Mouse (Mus musculus) hindbrain, embryonic 16.5 days (tissue): ENCODE data around the gene Slc16a13. TPM values are rescaled to one million over a fixed set of nuclear protein-coding genes. Genes with fewer than 3 reads are reported as not detected.

Experiments
- ATAC-seq: fragments of 200-750 bp; cut with Nextera tagmentation; 2 replicates; pipeline ENCODE4 v1.8.0; 2017; ENCODE audit warnings: moderate TSS enrichment, moderate library complexity
- H3K27ac ChIP-seq: fragments of 300-500 bp; sonication (generic); 2 replicates; pipeline ENCODE4 v1.5.1; 2014; ENCODE audit warnings: low read depth, mild to moderate bottlenecking, control low read depth, low read length, moderate library complexity
- H3K27me3 ChIP-seq: fragments of 300-500 bp; sonication (generic); replicated peaks from 2 replicates; pipeline ENCODE4 v1.6.1; 2014; ENCODE audit warnings: low read length; ENCODE audit not compliant: control insufficient read depth, insufficient read depth
- H3K36me3 ChIP-seq: fragments of 300-500 bp; sonication (generic); 2 replicates; pipeline ENCODE4 v1.6.1; 2014; ENCODE audit warnings: mild to moderate bottlenecking, low read length, moderate library complexity, mixed read lengths; ENCODE audit not compliant: control insufficient read depth, insufficient read depth
- H3K4me1 ChIP-seq: fragments of 300-500 bp; sonication (generic); 2 replicates; pipeline ENCODE4 v1.6.1; 2014; ENCODE audit warnings: low read depth, low read length; ENCODE audit not compliant: control insufficient read depth, insufficient read depth
- H3K4me2 ChIP-seq: fragments of 300-500 bp; sonication (generic); 2 replicates; pipeline ENCODE4 v1.6.1; 2014; ENCODE audit warnings: mild to moderate bottlenecking, low read length, control low read depth, moderate library complexity
- H3K4me3 ChIP-seq: fragments of 300-500 bp; sonication (generic); 2 replicates; pipeline ENCODE4 v1.5.1; 2014; ENCODE audit warnings: mild to moderate bottlenecking, low read length, control low read depth, moderate library complexity
- H3K9ac ChIP-seq: fragments of 300-500 bp; sonication (generic); 2 replicates; pipeline ENCODE4 v1.6.1; 2014; ENCODE audit warnings: low read depth, mild to moderate bottlenecking, control low read depth, low read length, moderate library complexity
- H3K9me3 ChIP-seq: fragments of 300-500 bp; sonication (generic); 2 replicates; pipeline ENCODE4 v1.6.1; 2014; ENCODE audit warnings: mild to moderate bottlenecking, low read length, moderate library complexity; ENCODE audit not compliant: control insufficient read depth
- WGBS: fragments of 180-500 bp; shearing (Covaris S2); extraction: QIAGEN DNeasy Blood & Tissue Kit; methylation state at CpG from one replicate; pipeline ENCODE4 v1.1.7; 2014; 5-methylcytosine and 5-hydroxymethylcytosine counted together
- polyA plus RNA-seq: library from polyadenylated mRNA; unstranded; fragments of >200 nt; fragmentation: Nextera tagmentation; extraction: Ambion mirVana; gene quantifications from 2 replicates; pipeline ENCODE4 v1.2.1, GENCODE M21; 2015

The Slc16a13 gene
- polyA plus RNA-seq, 1 experiment from 2014 or later, result 11.9 TPM

DNA sequence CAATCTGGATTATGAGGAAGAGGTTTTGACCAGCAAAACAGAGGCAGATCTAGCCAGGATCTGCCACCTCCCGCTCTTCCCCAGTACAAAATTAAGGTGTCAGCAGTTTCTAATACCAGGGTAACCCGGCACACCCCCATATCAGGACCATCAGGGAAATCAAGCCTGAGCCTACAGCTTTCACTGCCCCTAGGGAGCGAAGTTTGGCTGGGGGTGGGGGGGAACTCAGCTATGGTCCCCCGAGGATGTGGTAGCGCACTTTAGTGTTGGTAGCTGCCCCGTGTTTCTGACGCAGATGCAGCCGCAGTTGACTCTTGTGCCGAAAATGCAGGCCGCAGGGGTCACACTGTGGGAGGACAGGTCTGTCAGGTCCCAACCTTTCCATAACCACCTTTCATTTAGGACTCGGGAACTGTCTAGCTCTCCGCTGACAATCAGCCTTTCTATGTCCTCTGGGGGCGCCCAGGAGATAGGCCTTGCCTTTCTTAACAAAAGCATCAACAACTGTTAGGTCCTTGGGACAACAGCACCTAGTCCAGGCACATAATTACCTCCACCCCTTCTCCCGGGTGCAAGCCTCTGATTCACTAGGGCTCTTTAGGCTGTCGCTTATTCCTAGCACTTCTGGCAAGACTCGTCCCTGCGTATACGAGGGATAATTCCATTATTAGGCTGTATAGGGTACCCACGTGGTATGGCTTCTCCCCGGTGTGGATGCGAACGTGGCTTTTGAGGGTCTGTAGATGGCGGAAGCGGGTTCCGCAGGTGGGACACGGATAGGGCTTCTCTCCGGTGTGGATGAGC is 5.1 kb upstream of the Slc16a13 start:
- ATAC-seq, result peak; percentile 41
- H3K27ac ChIP-seq, result 0 out of 2 replicates have a peak overlapping the region, but pooled peaks have one; percentile 14
- peaks cover 21% of the 10 kb centered on the region for H3K27me3 ChIP-seq

DNA sequence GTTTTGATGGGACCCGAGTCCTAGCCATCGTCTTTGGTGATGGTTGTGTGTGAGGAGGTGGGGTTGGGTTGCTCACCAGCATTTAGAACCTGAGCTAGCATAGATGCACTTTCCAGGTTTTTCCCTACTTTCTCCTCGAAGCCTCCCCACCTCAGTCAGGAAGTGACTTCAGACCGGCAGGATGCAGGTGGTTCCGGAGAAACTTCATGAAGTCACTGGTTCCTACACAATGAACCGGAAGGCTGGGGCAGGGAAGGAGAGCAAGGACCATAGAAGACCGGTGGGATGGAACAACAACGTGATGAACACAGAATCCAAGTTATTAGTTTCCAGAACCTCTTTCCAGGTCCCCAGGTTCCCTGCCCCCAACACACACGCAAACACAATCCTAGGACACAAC is 2.9 kb upstream of the Slc16a13 start:
- H3K27me3 ChIP-seq, result peaks cover 15% of the 10 kb centered on the region
- H3K4me2 ChIP-seq, result no peak overlapping the region
- peaks cover 34% of the 10 kb centered on the region for H3K4me1 ChIP-seq
- no peak overlapping the region for H3K27ac ChIP-seq
- ATAC-seq, result no peak
- no peak overlapping the region for H3K9ac ChIP-seq
- no peak overlapping the region for H3K4me3 ChIP-seq
- WGBS, result 86% methylated on average over 9 of the region's 9 CpGs
- H3K36me3 ChIP-seq, result no peaks in the 10 kb centered on the region
- H3K9me3 ChIP-seq, result no peaks in the 10 kb centered on the region

More for the DNA sequence above, 5.1 kb upstream of the Slc16a13 start:
- Histone ChIP-seq H3K4me3 (peak overlapping the region; percentile 34), H3K9me3 (no peaks in the 10 kb centered on the region), H3K4me2 (peak overlapping the region; percentile 62), H3K9ac (peak overlapping the region; percentile 55), H3K36me3 (no peaks in the 10 kb centered on the region), H3K4me1 (peaks cover 31% of the 10 kb centered on the region)
- WGBS, result 22% methylated on average over 27 of the region's 27 CpGs

DNA sequence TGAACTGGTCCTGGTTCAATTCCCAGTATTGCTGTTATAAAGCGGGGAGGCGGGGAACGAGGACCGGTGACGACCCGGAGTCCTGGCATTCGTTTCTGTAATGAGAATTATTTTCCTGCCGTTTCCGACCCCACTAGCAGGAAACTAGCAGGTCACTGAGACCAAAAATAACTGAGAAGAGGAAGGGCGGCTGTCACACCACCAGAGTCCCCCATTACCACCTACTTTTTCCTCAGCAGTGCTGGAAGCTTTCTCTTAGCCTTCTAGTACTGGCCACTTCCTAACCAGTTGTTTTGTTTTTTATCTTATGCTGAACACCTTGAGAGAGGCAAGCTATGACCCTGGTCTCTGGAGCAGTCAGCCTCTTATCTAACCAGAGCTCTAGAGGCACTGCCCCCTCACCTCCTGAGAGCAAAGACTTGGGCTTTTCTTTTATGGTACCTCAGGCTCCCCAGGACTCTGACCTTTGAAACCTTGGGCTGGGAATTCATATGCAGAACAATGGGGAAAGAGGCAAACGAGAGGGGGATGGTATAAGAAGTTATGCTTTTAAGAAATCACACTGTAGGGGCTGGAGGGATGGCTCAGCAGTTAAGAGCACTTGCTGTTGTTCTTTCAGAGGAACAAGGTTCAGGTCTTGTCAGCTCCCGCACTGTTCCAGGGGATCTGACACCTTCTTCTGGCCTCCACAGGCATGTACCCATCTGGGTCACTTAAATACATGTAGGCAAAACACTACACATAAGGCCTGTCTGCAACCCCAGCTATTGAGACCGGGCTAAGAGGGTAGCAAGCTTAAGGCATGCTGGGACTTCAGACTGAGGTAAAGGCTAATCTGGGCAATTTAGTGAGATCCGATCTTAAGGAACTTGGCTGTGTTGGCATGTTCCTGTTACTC is 988 bp upstream of the Slc16a13 start:
- Histone ChIP-seq H3K36me3 (no peaks in the 10 kb centered on the region), H3K9me3 (no peaks in the 10 kb centered on the region), H3K4me1 (peaks cover 34% of the 10 kb centered on the region), H3K27me3 (peaks cover 4% of the 10 kb centered on the region; the same call in 1 of the 2 replicates), H3K4me2 (peak overlapping the region; percentile 62), H3K9ac (peak overlapping the region; percentile 81), H3K27ac (peak overlapping the region; percentile 85), H3K4me3 (peak overlapping the region; percentile 48)
- ATAC-seq, result no peak
- 8% methylated on average over 14 of the region's 14 CpGs for WGBS

DNA sequence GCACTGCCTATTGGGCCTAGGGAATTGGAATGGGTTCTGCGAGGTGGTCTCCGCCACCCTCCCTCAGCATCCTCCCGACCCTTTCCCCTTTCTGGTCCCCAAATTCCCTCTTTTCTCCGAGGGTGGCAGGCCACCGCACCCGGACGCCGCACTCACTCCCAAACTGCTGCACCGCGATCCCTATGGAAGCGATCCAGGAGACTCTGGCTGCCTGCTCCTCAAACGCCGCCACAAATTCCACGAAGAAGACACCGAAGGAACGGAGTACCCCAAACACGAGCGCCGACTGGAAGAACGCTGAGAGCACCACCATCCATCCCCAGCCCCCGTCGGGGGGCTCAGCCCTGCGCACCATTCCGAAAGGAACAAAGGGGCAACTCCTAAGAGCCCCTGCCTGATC is 541 bp downstream of the Slc16a13 start:
- peaks cover 13% of the 10 kb centered on the region for H3K27me3 ChIP-seq
- H3K9ac ChIP-seq, result peak overlapping the region; percentile 81
- peaks cover 23% of the 10 kb centered on the region for H3K4me1 ChIP-seq
- peak overlapping the region; percentile 62 for H3K4me2 ChIP-seq
- peak overlapping the region; percentile 83 for H3K27ac ChIP-seq
- H3K4me3 ChIP-seq, result peak overlapping the region; percentile 48
- WGBS, result 1% methylated on average over 21 of the region's 24 CpGs
- H3K36me3 ChIP-seq, result no peaks in the 10 kb centered on the region
- no peak; the same call in 1 of the 2 replicates for ATAC-seq
- no peaks in the 10 kb centered on the region for H3K9me3 ChIP-seq

DNA sequence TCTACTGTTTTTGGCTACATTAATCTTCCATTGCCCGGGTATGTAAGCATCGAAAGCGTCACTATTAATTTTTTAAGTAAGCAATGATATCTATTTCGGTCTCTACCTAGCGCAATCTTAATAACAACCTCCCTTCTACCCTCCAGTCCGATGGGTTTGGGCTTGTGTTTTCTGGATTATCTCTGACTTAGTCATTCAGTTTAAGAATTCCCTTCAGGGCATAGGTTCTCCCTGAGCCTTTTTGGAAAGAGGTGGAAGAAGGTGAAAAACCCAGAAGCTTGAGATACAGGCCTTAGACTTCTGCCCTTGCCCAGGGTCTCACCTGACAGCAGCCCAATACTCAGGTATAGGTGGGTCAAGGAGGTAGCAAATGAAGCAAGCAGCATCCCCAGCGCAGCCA is 991 bp downstream of the Slc16a13 start:
- no peaks in the 10 kb centered on the region for H3K9me3 ChIP-seq
- peaks cover 26% of the 10 kb centered on the region for H3K4me1 ChIP-seq
- no peak for ATAC-seq
- peak overlapping the region; percentile 48 for H3K4me3 ChIP-seq
- H3K27me3 ChIP-seq, result peaks cover 16% of the 10 kb centered on the region
- peak overlapping the region; percentile 81 for H3K9ac ChIP-seq
- peak overlapping the region; percentile 83 for H3K27ac ChIP-seq
- 54% methylated on average over 7 of the region's 7 CpGs for WGBS
- H3K36me3 ChIP-seq, result no peaks in the 10 kb centered on the region
- peak overlapping the region; percentile 62 for H3K4me2 ChIP-seq

DNA sequence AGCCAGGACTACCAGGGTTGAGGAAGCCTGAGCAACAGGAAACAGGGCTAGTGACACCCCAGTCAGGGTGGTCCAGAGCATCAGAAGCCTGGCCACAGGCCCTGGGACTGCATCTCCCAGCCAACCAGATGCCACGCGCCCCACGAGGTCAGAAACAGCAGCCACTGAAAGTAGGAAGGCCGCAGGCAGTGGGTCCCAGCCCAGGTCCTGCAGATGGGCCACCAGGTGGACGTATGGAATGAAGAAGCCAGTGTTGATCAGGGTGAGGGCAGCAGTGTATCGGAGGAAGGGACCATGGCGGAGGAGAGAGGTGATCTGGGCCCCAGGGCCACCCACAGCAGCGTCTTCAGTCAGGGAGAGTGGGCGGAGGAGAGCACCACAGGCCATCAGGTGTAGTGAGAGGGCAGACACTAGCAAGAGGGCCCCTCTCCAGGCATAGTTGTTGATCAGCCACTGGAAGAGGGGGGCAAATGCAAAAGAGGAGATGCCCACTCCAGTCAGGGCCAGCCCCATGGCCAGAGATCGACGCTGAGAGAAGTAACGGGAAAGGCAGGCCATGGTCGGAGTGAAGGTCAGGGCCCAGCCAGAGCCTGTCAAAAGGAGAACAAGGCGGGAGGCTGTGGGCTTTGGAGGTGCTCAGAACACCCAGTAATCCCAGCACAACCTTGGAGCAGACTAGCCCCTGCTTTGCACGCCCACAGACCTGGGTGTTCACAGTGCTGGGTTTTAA is 2.0 kb downstream of the Slc16a13 start:
- WGBS, result 92% methylated on average over 15 of the region's 15 CpGs
- no peak overlapping the region for H3K27ac ChIP-seq
- no peak for ATAC-seq

DNA sequence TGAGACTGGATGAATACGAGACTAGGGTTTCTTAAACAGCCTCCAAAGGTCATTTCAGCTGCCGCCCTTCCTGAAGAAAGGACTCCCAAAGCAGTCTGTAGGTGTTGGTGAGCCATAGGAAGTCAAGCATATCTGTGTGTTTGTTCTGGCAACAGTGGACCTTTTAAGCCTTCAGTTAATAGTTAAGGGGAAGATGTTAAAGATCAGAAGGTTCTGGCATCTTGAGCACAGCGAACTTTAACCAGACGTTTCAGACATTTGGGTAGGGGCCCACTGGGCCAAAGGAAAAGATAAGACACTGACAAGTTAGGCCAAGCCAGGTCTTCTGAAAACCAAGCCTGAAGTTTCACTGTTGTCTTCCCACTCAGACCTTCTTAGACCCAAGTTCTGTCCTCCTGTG is 2.8 kb downstream of the Slc16a13 start:
- 89% methylated on average over 4 of the region's 4 CpGs for WGBS
- Histone ChIP-seq H3K36me3 (no peaks in the 10 kb centered on the region), H3K27ac (no peak overlapping the region), H3K4me1 (peaks cover 40% of the 10 kb centered on the region), H3K4me3 (no peak overlapping the region), H3K4me2 (no peak overlapping the region), H3K9me3 (no peaks in the 10 kb centered on the region), H3K27me3 (peaks cover 12% of the 10 kb centered on the region), H3K9ac (no peak overlapping the region)
- no peak for ATAC-seq

More for the DNA sequence above, 2.0 kb downstream of the Slc16a13 start:
- H3K4me3 ChIP-seq, result peak overlapping the region; percentile 48
- H3K9ac ChIP-seq, result peak overlapping the region; percentile 22
- H3K36me3 ChIP-seq, result no peaks in the 10 kb centered on the region
- H3K4me1 ChIP-seq, result peaks cover 35% of the 10 kb centered on the region
- H3K27me3 ChIP-seq, result peaks cover 16% of the 10 kb centered on the region
- peak overlapping the region; percentile 62 for H3K4me2 ChIP-seq
- no peaks in the 10 kb centered on the region for H3K9me3 ChIP-seq

DNA sequence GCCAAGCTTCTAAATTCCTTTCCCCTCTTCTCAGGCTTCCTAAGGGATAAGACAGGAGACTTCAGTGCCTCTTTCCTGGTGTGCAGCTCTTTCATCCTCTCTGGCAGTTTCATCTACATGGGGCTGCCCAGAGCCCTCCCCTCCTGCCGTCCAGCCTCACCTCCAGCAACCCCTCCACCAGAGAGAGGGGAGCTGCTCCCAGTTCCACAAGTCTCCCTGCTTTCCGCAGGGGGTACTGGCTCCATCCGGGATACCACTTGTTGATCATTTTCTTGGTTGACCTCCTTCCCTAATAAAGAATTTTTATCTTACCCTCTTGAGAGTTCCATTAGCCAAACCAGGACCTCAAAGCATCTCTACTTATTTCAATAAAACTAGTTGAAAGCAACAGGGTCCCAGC is 4.8 kb downstream of the Slc16a13 start:
- Histone ChIP-seq H3K4me2 (no peak overlapping the region), H3K27me3 (peaks cover 14% of the 10 kb centered on the region), H3K4me3 (no peak overlapping the region), H3K36me3 (no peaks in the 10 kb centered on the region), H3K9me3 (no peaks in the 10 kb centered on the region), H3K27ac (no peak overlapping the region), H3K9ac (no peak overlapping the region), H3K4me1 (peaks cover 36% of the 10 kb centered on the region)
- 62% methylated on average over 3 of the region's 3 CpGs for WGBS
- ATAC-seq, result no peak
